Mouse (Mus musculus) myocyte (in vitro differentiated cells): ENCODE measurements around the gene Gm42688.

Experiments used
- E2F4 ChIP-seq: IDR thresholded peaks from one replicate; pipeline ENCODE4 v1.6.1; 2011; ENCODE audit warnings: mild to moderate bottlenecking, control low read depth, moderate library complexity; ENCODE audit not compliant: insufficient read depth
- MYOG ChIP-seq, 3 experiments: IDR thresholded peaks; one replicate each; pipeline ENCODE4 v1.6.1; 2011; ENCODE audit warnings: control low read depth in 2 of 3, low read depth in 2 of 3, mild to moderate bottlenecking in 2 of 3; ENCODE audit not compliant: insufficient read length in 2 of 3, control insufficient read depth in 1 of 3, insufficient read depth in 1 of 3
- POLR2A ChIP-seq: IDR thresholded peaks from one replicate; pipeline ENCODE4 v1.6.1; 2011; ENCODE audit warnings: low read depth, mild to moderate bottlenecking, control low read depth, moderate library complexity; ENCODE audit not compliant: insufficient read length
- TCF12 ChIP-seq: IDR thresholded peaks from one replicate; pipeline ENCODE4 v1.6.1; 2011; ENCODE audit warnings: mild to moderate bottlenecking, control low read depth; ENCODE audit not compliant: poor library complexity, insufficient read depth, severe bottlenecking
- USF1 ChIP-seq: IDR thresholded peaks from one replicate; pipeline ENCODE4 v1.6.1; 2011; ENCODE audit warnings: low read depth, mild to moderate bottlenecking, control low read depth, moderate library complexity

GRCm38 (mm10) chr6:83070311-83071219 lies 30.9 kb upstream of the Gm42688 start:
- TF ChIP-seq USF1 (no peak), TCF12 (no peak), POLR2A (no peak), E2F4 (no peak), MYOG (IDR thresholded peaks at IDR 0.05; ENCODE audit: control insufficient read depth in 1 of 3, insufficient read depth in 1 of 3, insufficient read length in 2 of 3, low read depth in 2 of 3) (no peak)
